Mouse (Mus musculus) olfactory bulb, adult 2 months (tissue): ENCODE results near the gene Itga11. TPM values are rescaled to one million over a fixed set of nuclear protein-coding genes. Genes with fewer than 3 reads are reported as not detected.
"Not testable (repeated sequence)": the region's sequence is repeated elsewhere in the genome, so short reads cannot be mapped to it uniquely, and the experiment has no call there.

Experiments
- H3K27ac ChIP-seq: fragments of 200-500 bp; 2 replicates; pipeline ENCODE4 v1.5.1; 2012; ENCODE audit warnings: low read depth, low read length; ENCODE audit not compliant: insufficient read depth
- H3K4me1 ChIP-seq: fragments of 200-500 bp; 2 replicates; pipeline ENCODE4 v1.6.1; 2012; ENCODE audit warnings: low read length; ENCODE audit not compliant: control insufficient read depth, insufficient read depth
- H3K4me3 ChIP-seq: fragments of 200-500 bp; 2 replicates; pipeline ENCODE4 v1.5.1; 2012; ENCODE audit warnings: mild to moderate bottlenecking, low read depth, low read length, moderate library complexity; ENCODE audit not compliant: insufficient read depth
- CTCF ChIP-seq: fragments of 200-500 bp; IDR thresholded peaks from 2 replicates; pipeline ENCODE4 v1.5.1; 2012; ENCODE audit warnings: low read depth, mild to moderate bottlenecking, low read length, moderate library complexity; ENCODE audit not compliant: insufficient read depth
- POLR2A ChIP-seq: fragments of 200-500 bp; IDR thresholded peaks from 2 replicates; pipeline ENCODE4 v1.6.1; 2012; ENCODE audit warnings: mild to moderate bottlenecking, low read depth, low read length, moderate library complexity; ENCODE audit not compliant: insufficient read depth
- WGBS: fragments of 180-500 bp; shearing (Covaris S2); methylation state at CpG from one replicate; pipeline ENCODE4 v1.1.7; 2018; 5-methylcytosine and 5-hydroxymethylcytosine counted together
- polyA plus RNA-seq: library from polyadenylated mRNA; stranded (reverse); fragments of >200 nt; gene quantifications from 2 replicates; pipeline ENCODE4 v1.2.4, GENCODE M21; 2012; ENCODE audit warnings: low replicate concordance; ENCODE audit not compliant: missing spikeins, insufficient read depth, insufficient read length

Itga11 gene
- polyA plus RNA-seq, 1 experiment: not detected

DNA sequence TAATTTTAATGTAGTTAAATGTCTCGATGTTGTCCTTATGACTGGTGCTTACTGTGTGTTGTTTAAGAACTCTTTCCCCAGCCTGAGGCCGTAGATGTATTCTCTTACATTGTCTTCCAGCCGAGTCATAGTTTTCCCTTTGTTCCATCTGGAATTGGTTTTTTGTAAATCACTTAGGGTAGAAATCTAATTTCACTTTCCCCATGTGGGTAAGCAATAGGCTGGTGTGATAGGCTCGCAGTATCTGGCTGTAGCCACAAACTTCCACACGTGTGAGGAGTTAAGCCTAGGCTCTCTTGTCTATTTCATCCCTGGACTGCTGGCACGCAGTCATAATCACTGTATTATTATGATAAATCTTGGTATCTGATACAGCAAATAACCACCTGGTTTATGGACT, 26.9 kb upstream of the Itga11 start:
- WGBS: 90% methylated on average over 6 of the region's 6 CpGs
- TF ChIP-seq CTCF: no peak
- peaks cover 10% of the 10 kb centered on the region for H3K4me1 ChIP-seq
- H3K4me3 ChIP-seq: no peak overlapping the region
- H3K27ac ChIP-seq: no peak overlapping the region

DNA sequence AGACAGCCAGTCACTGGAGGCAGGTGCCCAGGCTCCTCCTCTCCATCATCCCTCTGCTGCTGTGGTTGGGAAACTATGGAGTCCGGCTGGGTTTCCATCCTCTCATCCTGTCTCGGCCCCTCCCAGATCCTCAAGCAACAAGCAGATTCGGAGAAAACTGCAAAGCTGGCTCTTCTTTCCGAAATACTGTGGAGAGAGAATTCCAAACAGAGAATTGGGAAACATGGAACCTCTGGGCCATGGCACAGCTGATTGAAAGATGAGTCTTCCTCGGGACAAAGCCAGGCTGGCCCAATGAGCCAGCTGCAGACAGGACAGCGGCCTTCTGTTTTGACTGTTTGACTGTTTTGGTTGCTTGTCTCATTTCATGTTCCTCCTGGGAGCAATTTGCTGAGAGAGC, 23.3 kb upstream of the Itga11 start:
- TF ChIP-seq CTCF: no peak
- TF ChIP-seq POLR2A: no peak
- Histone ChIP-seq H3K4me3 (no peak overlapping the region), H3K27ac (no peak overlapping the region), H3K4me1 (no peaks in the 10 kb centered on the region)
- 79% methylated on average over 6 of the region's 6 CpGs for WGBS

DNA sequence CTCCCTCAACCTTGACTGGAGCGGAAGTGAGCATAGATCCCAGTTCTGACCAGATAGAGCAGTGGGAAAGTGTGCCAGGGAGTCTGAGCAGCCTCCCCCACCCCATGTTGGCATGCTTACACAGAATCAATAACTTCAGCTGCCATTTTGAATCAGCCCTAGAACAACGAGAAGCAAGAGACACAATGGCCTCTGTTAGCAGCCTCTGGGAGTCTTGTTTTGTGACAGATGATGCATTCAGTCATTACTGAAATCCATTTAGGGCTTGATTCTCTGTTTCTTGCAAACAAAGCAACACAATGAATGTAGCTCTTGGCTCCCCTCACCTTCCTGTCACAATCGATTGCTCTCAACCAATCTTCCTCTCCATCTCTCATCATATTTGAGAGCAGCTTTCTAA, 19.6 kb upstream of the Itga11 start:
- WGBS: 78% methylated on average over 3 of the region's 3 CpGs
- TF ChIP-seq CTCF (no peak), POLR2A (no peak)
- no peak overlapping the region for H3K4me3 ChIP-seq
- no peak overlapping the region for H3K27ac ChIP-seq
- H3K4me1 ChIP-seq: no peaks in the 10 kb centered on the region

- no peak for TF ChIP-seq CTCF
- no peak for TF ChIP-seq POLR2A
- Histone ChIP-seq H3K4me1 (no peaks in the 10 kb centered on the region), H3K4me3 (no peak overlapping the region), H3K27ac (no peak overlapping the region)
- 91% methylated on average over 4 of the region's 4 CpGs for WGBS
These were observed 18.6 kb upstream of the Itga11 start for GRCm38 (mm10) chr9:62659026-62659425.

GRCm38 (mm10) chr9:62660971-62661370, 16.7 kb upstream of the Itga11 start:
- H3K4me1 ChIP-seq, H3K4me3 ChIP-seq, H3K27ac ChIP-seq: not testable (repeated sequence)
- 89% methylated on average over 9 of the region's 9 CpGs for WGBS

- no peak overlapping the region for H3K4me3 ChIP-seq
- TF ChIP-seq CTCF (no peak), POLR2A (no peak)
- WGBS: 62% methylated on average over 2 of the region's 2 CpGs
- no peak overlapping the region for H3K27ac ChIP-seq
- peaks cover 4% of the 10 kb centered on the region for H3K4me1 ChIP-seq
These were observed 14.2 kb upstream of the Itga11 start for GRCm38 (mm10) chr9:62663443-62663842.

DNA sequence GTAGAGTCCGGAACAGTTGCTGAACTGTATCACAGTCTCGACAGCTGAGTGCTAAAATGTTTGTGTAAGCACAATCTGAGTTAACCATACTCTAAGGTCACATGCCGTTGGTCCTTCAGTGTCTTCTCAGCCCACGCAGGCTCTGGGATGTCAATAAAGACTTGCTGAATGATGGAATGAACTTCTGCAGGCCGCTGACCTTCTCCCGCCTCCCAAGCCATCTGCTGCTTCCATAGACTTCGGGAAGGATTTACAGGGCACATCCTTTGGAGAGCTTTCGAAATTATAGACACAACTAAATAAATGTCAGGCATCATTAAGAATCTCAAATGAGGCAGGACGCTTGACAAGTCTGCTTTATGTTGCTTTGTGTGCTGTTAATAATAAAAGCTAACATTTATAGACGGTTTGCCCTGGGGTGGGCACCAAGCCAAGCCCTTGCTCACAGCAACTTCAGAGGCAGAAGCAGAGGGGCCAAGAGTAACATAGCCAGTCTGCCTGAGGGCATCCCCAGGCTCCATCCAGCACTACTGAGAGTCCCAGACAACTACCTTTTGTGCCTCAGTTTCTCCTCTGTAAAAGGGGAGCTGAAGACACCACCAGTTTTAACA, 13.4 kb upstream of the Itga11 start:
- Histone ChIP-seq H3K4me1 (peaks cover 4% of the 10 kb centered on the region), H3K27ac (no peak overlapping the region), H3K4me3 (no peak overlapping the region)
- WGBS: 60% methylated on average over 10 of the region's 10 CpGs
- TF ChIP-seq POLR2A: no peak
- no peak for TF ChIP-seq CTCF

- TF ChIP-seq POLR2A (no peak), CTCF (no peak)
- Histone ChIP-seq H3K4me1 (peaks cover 4% of the 10 kb centered on the region), H3K4me3 (no peak overlapping the region), H3K27ac (no peak overlapping the region)
- 74% methylated on average over 4 of the region's 4 CpGs for WGBS
These were observed 11.7 kb upstream of the Itga11 start for GRCm38 (mm10) chr9:62665892-62666291.

GRCm38 (mm10) chr9:62668503-62668902, 9.1 kb upstream of the Itga11 start:
- no peak for TF ChIP-seq CTCF
- TF ChIP-seq POLR2A: no peak
- 82% methylated on average over 4 of the region's 4 CpGs for WGBS
- Histone ChIP-seq H3K4me3 (no peak overlapping the region), H3K27ac (no peak overlapping the region), H3K4me1 (peaks cover 7% of the 10 kb centered on the region)

DNA sequence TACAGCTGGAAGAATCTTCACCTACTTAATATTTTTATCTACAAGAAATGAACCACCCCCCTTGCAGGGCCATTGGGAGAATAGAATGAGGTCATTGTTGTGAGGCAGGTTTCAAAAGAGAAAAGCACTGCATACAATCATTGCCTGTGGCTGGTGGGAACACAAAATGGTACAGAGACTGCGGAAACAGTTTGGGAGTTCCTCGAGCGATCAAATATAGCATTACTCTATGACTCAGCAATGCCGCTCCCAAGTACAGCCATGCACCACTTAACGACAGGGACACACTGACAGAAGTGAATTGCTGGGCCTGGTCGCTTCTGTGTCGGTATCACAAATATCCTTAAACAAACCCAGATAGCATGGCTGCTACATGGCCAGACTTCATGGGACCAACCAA, 4.4 kb upstream of the Itga11 start:
- Histone ChIP-seq H3K27ac (no peak overlapping the region), H3K4me1 (peaks cover 19% of the 10 kb centered on the region), H3K4me3 (no peak overlapping the region)
- 41% methylated on average over 7 of the region's 7 CpGs for WGBS
- TF ChIP-seq CTCF: no peak
- TF ChIP-seq POLR2A: no peak
